Mouse (Mus musculus) C2C12 (cell line): Measurements from ENCODE around the gene Wbp4.

Source experiments
- CTCF ChIP-seq: IDR thresholded peaks from one replicate; pipeline ENCODE4 v1.5.1; 2011; ENCODE audit not compliant: control insufficient read depth, insufficient read depth, insufficient read length
- USF1 ChIP-seq: IDR thresholded peaks from one replicate; pipeline ENCODE4 v1.6.1; 2011; ENCODE audit warnings: low read depth, mild to moderate bottlenecking, control low read depth, moderate library complexity

- no peak for TF ChIP-seq CTCF
- TF ChIP-seq USF1, result no peak
Observed at GRCm38 (mm10) chr14:79519663-79519975, 38.3 kb upstream of the Wbp4 start.
